Mouse (Mus musculus) liver, embryonic 11.5 days (tissue): ENCODE measurements around the gene Gsdma. TPM values are rescaled to one million over a fixed set of nuclear protein-coding genes. Genes with fewer than 3 reads are reported as not detected.
A peak's percentile ranks its signal among the peaks of the same experiment; 100 is the strongest.

Experiments used
- ATAC-seq: fragments of 200-750 bp; cut with Nextera tagmentation; replicated peaks from 2 replicates; pipeline ENCODE4 v1.8.0; 2017; ENCODE audit warnings: moderate number of reproducible peaks, mild to moderate bottlenecking, moderate TSS enrichment, moderate library complexity; ENCODE audit not compliant: low FRiP score
- DNase-seq: peaks from one replicate; pipeline ENCODE4 v3.0.0-alpha.2; 2017; ENCODE audit warnings: low spot score
- H3K27ac ChIP-seq: fragments of 300-500 bp; sonication (generic); 2 replicates; pipeline ENCODE4 v1.5.1; 2014; ENCODE audit warnings: mild to moderate bottlenecking, low read depth, low read length, control low read depth
- H3K27me3 ChIP-seq: fragments of 300-500 bp; sonication (generic); replicated peaks from 2 replicates; pipeline ENCODE4 v1.6.1; 2014; ENCODE audit warnings: low read length, mixed read lengths; ENCODE audit not compliant: control insufficient read depth, insufficient read depth
- H3K36me3 ChIP-seq: fragments of 300-500 bp; sonication (generic); 2 replicates; pipeline ENCODE4 v1.6.1; 2014; ENCODE audit warnings: mild to moderate bottlenecking, low read length, moderate library complexity, mixed read lengths; ENCODE audit not compliant: control insufficient read depth, insufficient read depth
- H3K4me1 ChIP-seq: fragments of 300-500 bp; sonication (generic); replicated peaks from 2 replicates; pipeline ENCODE4 v1.6.1; 2014; ENCODE audit warnings: low read length, mixed read lengths; ENCODE audit not compliant: control insufficient read depth, insufficient read depth
- H3K4me2 ChIP-seq: fragments of 300-500 bp; sonication (generic); 2 replicates; pipeline ENCODE4 v1.6.1; 2014; ENCODE audit warnings: mild to moderate bottlenecking, control low read depth, moderate library complexity
- H3K4me3 ChIP-seq: fragments of 300-500 bp; sonication (generic); 2 replicates; pipeline ENCODE4 v1.5.1; 2014; ENCODE audit warnings: low read depth, low read length, control low read depth
- H3K9ac ChIP-seq: fragments of 300-500 bp; sonication (generic); 2 replicates; pipeline ENCODE4 v1.6.1; 2014; ENCODE audit warnings: low read depth, low read length, control low read depth
- H3K9me3 ChIP-seq: fragments of 300-500 bp; sonication (generic); 2 replicates; pipeline ENCODE4 v1.6.1; 2016; ENCODE audit warnings: low read length, inconsistent platforms, mixed read lengths; ENCODE audit not compliant: control insufficient read depth
- WGBS: fragments of 180-500 bp; shearing (Covaris S2); extraction: QIAGEN DNeasy Blood & Tissue Kit; methylation state at CpG from one replicate; pipeline ENCODE4 v1.1.7; 2014; 5-methylcytosine and 5-hydroxymethylcytosine counted together
- polyA plus RNA-seq: library from polyadenylated mRNA; unstranded; fragments of >200 nt; fragmentation: Nextera tagmentation; extraction: Ambion mirVana; gene quantifications from 2 replicates; pipeline ENCODE4 v1.2.1, GENCODE M21; 2014

Gsdma gene
- polyA plus RNA-seq, 1 experiment from 2014 or later, result not detected

GRCm38 (mm10) chr11:98697225-98697624 lies 33.1 kb downstream of the Gsdma start:
- H3K4me2 ChIP-seq, result no peak overlapping the region
- H3K9me3 ChIP-seq, result no peaks in the 10 kb centered on the region
- H3K27me3 ChIP-seq, result no peaks in the 10 kb centered on the region
- DNase-seq (no peak), ATAC-seq (no peak)
- H3K27ac ChIP-seq, result no peak overlapping the region
- peaks cover 4% of the 10 kb centered on the region; the same call in 1 of the 2 replicates for H3K4me1 ChIP-seq
- 89% methylated on average over 12 of the region's 12 CpGs for WGBS
- H3K9ac ChIP-seq, result no peak overlapping the region
- H3K4me3 ChIP-seq, result no peak overlapping the region
- peaks cover 29% of the 10 kb centered on the region for H3K36me3 ChIP-seq

- Histone ChIP-seq H3K4me3 (no peak overlapping the region), H3K27me3 (no peaks in the 10 kb centered on the region), H3K27ac (no peak overlapping the region), H3K36me3 (peaks cover 17% of the 10 kb centered on the region), H3K4me1 (peaks cover 4% of the 10 kb centered on the region; the same call in 1 of the 2 replicates), H3K4me2 (no peak overlapping the region), H3K9ac (no peak overlapping the region), H3K9me3 (no peaks in the 10 kb centered on the region)
- ATAC-seq (no peak), DNase-seq (no peak)
- 83% methylated on average over 16 of the region's 16 CpGs for WGBS
Measured at GRCm38 (mm10) chr11:98698849-98699640, 34.9 kb downstream of the Gsdma start.

- Histone ChIP-seq H3K36me3 (peaks cover 17% of the 10 kb centered on the region; the same call in 1 of the 2 replicates), H3K27me3 (no peaks in the 10 kb centered on the region), H3K9me3 (no peaks in the 10 kb centered on the region), H3K4me2 (no peak overlapping the region), H3K4me1 (peaks cover 4% of the 10 kb centered on the region; the same call in 1 of the 2 replicates), H3K9ac (no peak overlapping the region), H3K4me3 (no peak overlapping the region), H3K27ac (no peak overlapping the region)
- 34% methylated on average over 4 of the region's 4 CpGs for WGBS
- ATAC-seq (0 out of 2 replicates have a peak, but pooled peaks have one; percentile 58), DNase-seq (peak; percentile 59)
Measured at GRCm38 (mm10) chr11:98699911-98700310, 35.8 kb downstream of the Gsdma start.

- WGBS, result 51% methylated on average over 10 of the region's 10 CpGs
- Histone ChIP-seq H3K27ac (no peak within 1 kb of the TSS; the same call in 1 of the 2 replicates), H3K36me3 (peaks cover 20% of the 10 kb centered on the region), H3K4me3 (no peak within 1 kb of the TSS), H3K4me1 (peaks cover 4% of the 10 kb centered on the region; the same call in 1 of the 2 replicates), H3K9ac (no peak within 1 kb of the TSS), H3K27me3 (no peaks in the 10 kb centered on the region), H3K9me3 (no peaks in the 10 kb centered on the region), H3K4me2 (no peak within 1 kb of the TSS)
- DNase-seq (no peak), ATAC-seq (no peak)
Measured at GRCm38 (mm10) chr11:98701213-98701670, 37.1 kb downstream of the Gsdma start, which contains the start of gene Csf3. TSS of gene Csf3 (plus strand) at chr11:98701263.

- no peaks in the 10 kb centered on the region for H3K9me3 ChIP-seq
- peaks cover 4% of the 10 kb centered on the region; the same call in 1 of the 2 replicates for H3K4me1 ChIP-seq
- no peak overlapping the region for H3K9ac ChIP-seq
- no peaks in the 10 kb centered on the region for H3K27me3 ChIP-seq
- no peak overlapping the region for H3K27ac ChIP-seq
- ATAC-seq (no peak), DNase-seq (no peak)
- no peak overlapping the region for H3K4me2 ChIP-seq
- 71% methylated on average over 5 of the region's 5 CpGs for WGBS
- no peak overlapping the region for H3K4me3 ChIP-seq
- H3K36me3 ChIP-seq, result peaks cover 24% of the 10 kb centered on the region
Measured at GRCm38 (mm10) chr11:98702323-98702722, 38.2 kb downstream of the Gsdma start.

- H3K4me3 ChIP-seq, result no peak overlapping the region
- peaks cover 39% of the 10 kb centered on the region for H3K36me3 ChIP-seq
- peaks cover 16% of the 10 kb centered on the region for H3K4me1 ChIP-seq
- WGBS, result 95% methylated on average over 10 of the region's 10 CpGs
- H3K4me2 ChIP-seq, result no peak overlapping the region
- H3K9ac ChIP-seq, result no peak overlapping the region
- no peaks in the 10 kb centered on the region for H3K27me3 ChIP-seq
- ATAC-seq (no peak), DNase-seq (no peak)
- H3K9me3 ChIP-seq, result no peaks in the 10 kb centered on the region
- H3K27ac ChIP-seq, result no peak overlapping the region
Measured at GRCm38 (mm10) chr11:98705021-98705420, 40.9 kb downstream of the Gsdma start.

- Histone ChIP-seq H3K9me3 (no peaks in the 10 kb centered on the region), H3K4me2 (no peak overlapping the region), H3K4me1 (peaks cover 20% of the 10 kb centered on the region), H3K27me3 (no peaks in the 10 kb centered on the region), H3K4me3 (no peak overlapping the region), H3K9ac (no peak overlapping the region), H3K36me3 (peaks cover 42% of the 10 kb centered on the region), H3K27ac (no peak overlapping the region)
- WGBS, result 92% methylated on average over 22 of the region's 22 CpGs
- ATAC-seq (no peak), DNase-seq (no peak)
Measured at GRCm38 (mm10) chr11:98707401-98708281, 43.5 kb downstream of the Gsdma start.

- H3K4me2 ChIP-seq, result no peak overlapping the region
- no peak for ATAC-seq
- H3K36me3 ChIP-seq, result peaks cover 44% of the 10 kb centered on the region
- H3K4me3 ChIP-seq, result no peak overlapping the region
- no peak overlapping the region for H3K27ac ChIP-seq
- WGBS, result 80% methylated on average over 19 of the region's 19 CpGs
- no peak overlapping the region for H3K9ac ChIP-seq
- no peaks in the 10 kb centered on the region for H3K9me3 ChIP-seq
- H3K4me1 ChIP-seq, result peaks cover 20% of the 10 kb centered on the region
- DNase-seq, result no peak
- no peaks in the 10 kb centered on the region for H3K27me3 ChIP-seq
Measured at GRCm38 (mm10) chr11:98708282-98708956, 44.3 kb downstream of the Gsdma start.
